Mouse (Mus musculus): ENCODE data around the gene Smtn.
A peak's percentile ranks its signal among the peaks of the same experiment; 100 is the strongest.

The Smtn gene

DNA sequence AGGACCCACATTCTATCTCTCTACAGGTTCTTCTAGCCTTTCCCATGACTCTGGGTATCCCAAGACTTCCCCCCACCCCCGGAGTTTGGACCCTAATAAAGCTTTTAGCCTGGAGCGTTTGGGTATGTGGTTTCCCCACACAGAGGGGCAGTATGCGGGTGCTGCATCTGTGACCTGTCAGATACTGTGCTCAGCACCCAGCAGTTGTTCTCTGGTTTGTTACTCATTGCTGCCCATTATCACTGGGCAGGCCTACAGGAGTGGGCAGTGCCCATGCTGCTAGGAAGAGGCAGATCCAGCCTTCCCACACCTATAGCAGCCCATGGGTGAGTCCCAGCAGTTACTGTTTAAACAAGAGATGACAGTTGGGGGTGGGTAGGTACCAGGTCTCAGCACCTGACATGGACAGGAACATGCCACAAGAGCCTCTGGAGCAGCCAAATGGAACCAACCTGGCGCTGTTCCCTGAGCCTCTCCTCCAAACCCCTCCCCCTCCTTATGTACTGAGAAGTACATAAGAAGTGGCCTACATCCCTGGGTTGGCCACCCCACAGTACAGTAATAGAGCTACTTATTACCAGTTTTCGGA, 3.6 kb downstream of the Smtn start:
- H3K9me3 ChIP-seq (ENCODE audit: low read length) = no peaks in the 10 kb centered on the region
- TF ChIP-seq NANOG (IDR thresholded peaks at IDR 0.05; ENCODE audit: borderline replicate concordance, low read length) = no peak
- TF ChIP-seq CTCF (conservative IDR thresholded peaks at IDR 0.05; ENCODE audit: low read length) = no peak
- no peak for TF ChIP-seq POU5F1 (IDR thresholded peaks at IDR 0.05; ENCODE audit: borderline replicate concordance, low read length)
- H3K27me3 ChIP-seq (ENCODE audit: insufficient read depth, low read length) = peaks cover 7% of the 10 kb centered on the region; the same call in 1 of the 2 replicates
- H3K4me3 ChIP-seq (replicated peaks; ENCODE audit: low read length) = 0 out of 2 replicates have a peak overlapping the region, but pooled peaks have one; percentile 85
- peaks cover 84% of the 10 kb centered on the region for H3K4me1 ChIP-seq (replicated peaks; ENCODE audit: low read depth, low read length)
- peaks cover 34% of the 10 kb centered on the region for H3K36me3 ChIP-seq (ENCODE audit: insufficient read depth, low read length)

DNA sequence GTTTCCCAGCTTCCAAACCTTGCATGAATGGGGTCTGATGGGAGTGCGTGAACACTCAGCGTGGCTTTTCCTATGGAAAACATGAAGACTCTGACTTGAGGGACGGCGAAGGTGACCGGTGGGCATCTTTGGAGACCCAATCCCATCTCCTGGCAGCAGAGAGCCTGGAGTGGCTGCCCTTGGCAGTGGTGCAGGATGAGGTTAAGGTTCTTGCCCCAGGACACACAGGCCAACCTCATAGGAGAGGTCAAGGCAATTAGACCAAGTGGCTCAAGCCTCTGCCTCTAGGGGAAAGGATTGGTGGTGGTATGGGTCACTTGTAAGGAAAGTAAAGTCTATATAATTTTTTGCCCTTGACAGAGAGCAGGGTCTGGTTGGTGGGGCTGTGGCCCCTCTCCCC, 4.3 kb downstream of the Smtn start:
- Histone ChIP-seq H3K4me3 (replicated peaks; ENCODE audit: low read length) (peak overlapping the region; percentile 85), H3K4me1 (replicated peaks; ENCODE audit: low read depth, low read length) (peaks cover 83% of the 10 kb centered on the region), H3K27me3 (ENCODE audit: insufficient read depth, low read length) (no peaks in the 10 kb centered on the region; the same call in 1 of the 2 replicates), H3K36me3 (ENCODE audit: insufficient read depth, low read length) (peaks cover 42% of the 10 kb centered on the region), H3K9me3 (ENCODE audit: low read length) (no peaks in the 10 kb centered on the region)
- TF ChIP-seq NANOG (IDR thresholded peaks at IDR 0.05; ENCODE audit: borderline replicate concordance, low read length) (no peak), POU5F1 (IDR thresholded peaks at IDR 0.05; ENCODE audit: borderline replicate concordance, low read length) (no peak), CTCF (conservative IDR thresholded peaks at IDR 0.05; ENCODE audit: low read length) (no peak)

DNA sequence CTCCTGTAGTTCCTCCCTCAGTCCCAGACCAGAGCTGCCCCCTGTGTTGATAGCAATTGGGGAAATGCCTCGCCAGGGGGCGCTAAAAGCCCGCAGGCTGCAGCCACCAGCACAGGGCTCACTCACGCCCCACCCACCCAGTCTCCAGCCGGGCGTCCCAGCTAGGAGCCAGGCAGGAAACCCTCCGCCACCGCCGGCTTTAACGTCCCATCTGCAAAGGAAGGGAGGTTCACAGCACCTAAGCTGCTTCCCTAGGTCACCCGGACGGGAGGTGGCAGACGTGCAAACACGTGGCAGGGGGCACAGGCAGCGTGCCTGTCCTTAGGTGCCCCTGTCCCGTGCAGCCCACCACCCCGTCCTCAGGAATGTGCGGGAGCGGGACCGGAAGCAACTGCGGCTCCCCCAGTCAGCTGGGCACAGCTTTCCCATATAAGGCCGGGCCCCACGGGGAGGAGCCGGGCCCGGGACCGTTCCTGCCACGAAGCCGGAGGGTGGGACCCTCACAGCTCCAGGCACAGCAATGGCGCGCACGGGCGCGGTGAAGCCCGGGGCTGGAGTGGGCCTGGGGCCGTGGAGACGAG, 4.9 kb downstream of the Smtn start:
- H3K4me1 ChIP-seq (replicated peaks; ENCODE audit: low read depth, low read length) = peaks cover 83% of the 10 kb centered on the region
- TF ChIP-seq CTCF (conservative IDR thresholded peaks at IDR 0.05; ENCODE audit: low read length) (peak; percentile 76), POU5F1 (IDR thresholded peaks at IDR 0.05; ENCODE audit: borderline replicate concordance, low read length) (no peak)
- peak overlapping the region; percentile 85 for H3K4me3 ChIP-seq (replicated peaks; ENCODE audit: low read length)
- H3K36me3 ChIP-seq (ENCODE audit: insufficient read depth, low read length) = peaks cover 48% of the 10 kb centered on the region
- H3K27me3 ChIP-seq (ENCODE audit: insufficient read depth, low read length) = no peaks in the 10 kb centered on the region; the same call in 1 of the 2 replicates
- H3K9me3 ChIP-seq (ENCODE audit: low read length) = no peaks in the 10 kb centered on the region

DNA sequence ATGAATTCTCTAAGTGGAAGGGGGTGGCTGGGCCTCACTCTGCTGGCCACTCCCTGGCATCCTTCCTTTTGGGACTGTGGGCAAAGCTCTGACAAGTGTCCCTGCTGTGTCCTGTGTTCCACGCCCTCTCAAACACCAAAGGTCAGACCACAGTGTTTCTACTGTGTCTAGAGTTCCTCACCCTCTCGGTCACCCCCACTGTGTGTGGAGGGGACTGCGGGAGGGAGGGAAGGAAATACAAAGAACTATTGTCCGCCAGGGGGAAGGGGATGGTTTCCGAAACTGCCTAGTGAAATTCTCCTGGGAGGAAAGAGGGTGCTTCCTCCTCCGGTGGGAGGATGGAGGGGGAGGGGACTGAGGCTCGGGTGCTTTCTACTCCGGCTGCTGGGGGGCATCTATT, 5.5 kb downstream of the Smtn start:
- Histone ChIP-seq H3K4me1 (replicated peaks; ENCODE audit: low read depth, low read length) (peaks cover 83% of the 10 kb centered on the region), H3K27me3 (ENCODE audit: insufficient read depth, low read length) (no peaks in the 10 kb centered on the region; the same call in 1 of the 2 replicates), H3K9me3 (ENCODE audit: low read length) (no peaks in the 10 kb centered on the region), H3K36me3 (ENCODE audit: insufficient read depth, low read length) (peaks cover 53% of the 10 kb centered on the region), H3K4me3 (replicated peaks; ENCODE audit: low read length) (peak overlapping the region; percentile 85)
- no peak for TF ChIP-seq POU5F1 (IDR thresholded peaks at IDR 0.05; ENCODE audit: borderline replicate concordance, low read length)
- no peak for TF ChIP-seq NANOG (IDR thresholded peaks at IDR 0.05; ENCODE audit: borderline replicate concordance, low read length)
- no peak for TF ChIP-seq CTCF (conservative IDR thresholded peaks at IDR 0.05; ENCODE audit: low read length)

DNA sequence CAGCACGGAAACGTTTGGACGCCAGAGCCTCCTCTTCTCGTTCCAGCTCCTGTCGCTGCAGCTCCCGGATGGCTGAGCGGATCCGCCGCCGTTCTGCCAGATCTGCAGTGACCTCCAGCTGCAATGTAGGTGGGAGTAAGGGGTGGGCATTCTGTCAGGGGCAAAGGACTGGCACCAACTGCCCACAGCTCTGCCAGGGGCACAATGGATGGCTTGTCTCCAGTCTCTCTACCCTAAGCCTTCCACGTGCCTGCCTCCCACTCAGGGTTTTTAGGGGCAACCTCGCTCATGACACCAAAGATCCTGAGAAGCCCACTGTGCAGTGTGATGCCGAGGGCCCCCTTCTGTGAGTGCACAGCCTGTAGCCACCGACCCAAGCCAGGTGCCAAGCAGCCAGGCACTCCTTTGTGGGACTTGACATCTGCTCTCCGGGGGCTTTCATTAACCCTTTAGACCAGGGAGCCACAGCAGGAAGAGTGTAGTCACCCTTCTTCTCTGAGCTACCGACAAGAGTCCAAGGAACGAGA, 6.9 kb downstream of the Smtn start:
- Histone ChIP-seq H3K4me1 (replicated peaks; ENCODE audit: low read depth, low read length) (peaks cover 82% of the 10 kb centered on the region), H3K9me3 (ENCODE audit: low read length) (no peaks in the 10 kb centered on the region), H3K4me3 (replicated peaks; ENCODE audit: low read length) (no peak overlapping the region), H3K36me3 (ENCODE audit: insufficient read depth, low read length) (peaks cover 68% of the 10 kb centered on the region), H3K27me3 (ENCODE audit: insufficient read depth, low read length) (no peaks in the 10 kb centered on the region; the same call in 1 of the 2 replicates)
- TF ChIP-seq CTCF (conservative IDR thresholded peaks at IDR 0.05; ENCODE audit: low read length) (no peak), POU5F1 (IDR thresholded peaks at IDR 0.05; ENCODE audit: borderline replicate concordance, low read length) (no peak), NANOG (IDR thresholded peaks at IDR 0.05; ENCODE audit: borderline replicate concordance, low read length) (no peak)

DNA sequence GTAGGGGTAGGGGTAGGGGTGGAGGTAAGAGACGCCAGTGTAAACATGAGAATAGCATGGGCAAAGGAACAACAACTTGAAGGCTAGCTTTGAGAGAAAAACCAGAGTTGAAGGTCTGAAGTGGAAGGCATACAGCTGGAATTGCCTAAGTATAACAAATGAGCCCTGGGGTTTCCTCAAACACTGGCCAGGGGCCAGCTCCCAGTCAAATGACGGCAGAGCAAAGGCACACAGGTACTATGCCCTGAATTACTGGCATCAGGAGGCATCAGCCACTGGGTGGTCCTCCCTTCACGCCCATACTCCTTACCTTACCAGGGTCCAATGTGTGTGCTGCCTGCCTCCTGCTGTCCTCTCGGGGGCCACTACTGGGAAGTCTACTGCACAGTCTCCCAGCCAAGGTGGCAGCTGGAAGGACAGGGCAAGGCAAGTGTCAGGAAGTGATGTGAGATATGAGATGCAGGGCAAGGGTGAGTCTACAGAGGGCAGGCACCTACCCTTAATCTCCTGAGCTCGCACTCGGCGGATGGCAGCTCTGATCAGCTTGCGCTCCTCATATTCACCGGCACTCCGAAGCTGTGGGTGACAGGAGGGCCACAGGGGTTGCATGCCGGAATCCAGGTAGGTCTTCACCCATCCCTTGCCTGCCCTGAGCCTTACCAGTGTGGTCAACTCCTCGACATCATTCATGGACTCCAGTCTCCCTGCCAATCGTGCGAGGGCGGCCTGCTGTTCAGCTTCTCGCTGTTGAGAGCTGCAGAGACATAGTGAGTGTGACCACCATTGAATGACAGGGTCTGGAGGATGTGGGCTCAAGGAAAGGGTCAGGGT, 8.1 kb downstream of the Smtn start:
- TF ChIP-seq NANOG (IDR thresholded peaks at IDR 0.05; ENCODE audit: borderline replicate concordance, low read length) = no peak
- TF ChIP-seq POU5F1 (IDR thresholded peaks at IDR 0.05; ENCODE audit: borderline replicate concordance, low read length) = no peak
- no peak for TF ChIP-seq CTCF (conservative IDR thresholded peaks at IDR 0.05; ENCODE audit: low read length)
- H3K4me1 ChIP-seq (replicated peaks; ENCODE audit: low read depth, low read length) = peaks cover 84% of the 10 kb centered on the region
- H3K36me3 ChIP-seq (ENCODE audit: insufficient read depth, low read length) = peaks cover 74% of the 10 kb centered on the region

DNA sequence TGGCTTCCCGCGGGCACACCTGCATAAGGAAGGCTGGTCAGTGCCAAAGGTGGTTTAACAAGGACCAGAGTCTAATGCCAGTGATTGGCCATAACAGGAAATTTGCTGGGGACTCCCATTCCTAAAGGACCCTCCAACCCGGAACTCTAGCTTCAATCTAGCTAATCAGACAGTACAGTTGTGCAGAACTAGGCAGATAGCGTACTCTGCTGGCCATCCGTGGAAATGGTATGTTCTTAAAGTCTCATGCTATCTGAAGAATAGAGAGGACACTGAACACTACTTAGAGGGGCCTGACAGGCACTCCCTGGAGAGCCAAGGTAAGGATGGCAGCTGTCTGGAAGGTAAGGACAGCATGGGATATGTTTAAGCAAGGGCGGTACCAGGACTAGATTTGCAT, 8.8 kb downstream of the Smtn start:
- Histone ChIP-seq H3K9me3 (ENCODE audit: low read length) (no peaks in the 10 kb centered on the region), H3K36me3 (ENCODE audit: insufficient read depth, low read length) (peaks cover 73% of the 10 kb centered on the region), H3K4me3 (replicated peaks; ENCODE audit: low read length) (no peak overlapping the region), H3K4me1 (replicated peaks; ENCODE audit: low read depth, low read length) (peaks cover 82% of the 10 kb centered on the region), H3K27me3 (ENCODE audit: insufficient read depth, low read length) (no peaks in the 10 kb centered on the region)
- TF ChIP-seq CTCF (conservative IDR thresholded peaks at IDR 0.05; ENCODE audit: low read length) (peak; percentile 59), NANOG (IDR thresholded peaks at IDR 0.05; ENCODE audit: borderline replicate concordance, low read length) (no peak)

More for the DNA sequence above, 8.1 kb downstream of the Smtn start:
- Histone ChIP-seq H3K9me3 (ENCODE audit: low read length) (no peaks in the 10 kb centered on the region), H3K4me3 (replicated peaks; ENCODE audit: low read length) (no peak overlapping the region), H3K27me3 (ENCODE audit: insufficient read depth, low read length) (no peaks in the 10 kb centered on the region)

DNA sequence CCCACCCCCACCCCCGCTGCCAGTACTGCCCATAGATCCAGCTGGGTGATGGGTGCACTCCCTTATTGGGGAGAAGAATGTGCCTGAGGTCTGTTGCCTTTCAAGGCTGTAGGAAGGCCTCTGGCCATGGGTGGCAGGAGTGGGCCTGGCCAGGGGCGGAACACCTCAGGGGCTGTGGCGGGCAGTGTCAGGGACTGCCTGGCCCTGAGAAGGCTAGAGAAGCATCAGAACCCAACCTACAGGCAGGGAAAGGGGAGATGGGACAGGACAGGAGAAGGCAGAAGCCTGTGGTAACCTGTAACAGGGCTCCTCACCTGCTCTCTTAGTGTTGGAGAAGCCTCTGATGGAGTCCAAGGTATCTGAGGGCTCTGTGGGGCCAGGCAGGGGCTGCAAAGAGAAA, 9.7 kb downstream of the Smtn start:
- H3K27me3 ChIP-seq (ENCODE audit: insufficient read depth, low read length) = no peaks in the 10 kb centered on the region
- H3K36me3 ChIP-seq (ENCODE audit: insufficient read depth, low read length) = peaks cover 82% of the 10 kb centered on the region
- H3K9me3 ChIP-seq (ENCODE audit: low read length) = no peaks in the 10 kb centered on the region
- no peak for TF ChIP-seq POU5F1 (IDR thresholded peaks at IDR 0.05; ENCODE audit: borderline replicate concordance, low read length)
- no peak for TF ChIP-seq CTCF (conservative IDR thresholded peaks at IDR 0.05; ENCODE audit: low read length)
- H3K4me1 ChIP-seq (replicated peaks; ENCODE audit: low read depth, low read length) = peaks cover 74% of the 10 kb centered on the region
- no peak overlapping the region for H3K4me3 ChIP-seq (replicated peaks; ENCODE audit: low read length)

Measured in E14TG2a.4 (cell line).